Mouse (Mus musculus) embryonic fibroblast, embryonic 13.5 days (primary cell): ENCODE measurements at regions not wholly inside any gene's neighbourhood (a gene's known extent, or its start where the extent isn't known, plus 50 kb on each side); places are given as distances from the start of the nearest gene placed in this dataset.

Experiments
- CTCF ChIP-seq: IDR thresholded peaks from 2 replicates; pipeline ENCODE4 v1.5.1; 2011; ENCODE audit warnings: mild to moderate bottlenecking, control low read depth, low read length, moderate library complexity, borderline replicate concordance; ENCODE audit not compliant: insufficient read depth
- POLR2A ChIP-seq: IDR thresholded peaks from 2 replicates; pipeline ENCODE4 v1.6.1; 2011; ENCODE audit warnings: low read depth, mild to moderate bottlenecking, control low read depth, low read length, moderate library complexity

DNA sequence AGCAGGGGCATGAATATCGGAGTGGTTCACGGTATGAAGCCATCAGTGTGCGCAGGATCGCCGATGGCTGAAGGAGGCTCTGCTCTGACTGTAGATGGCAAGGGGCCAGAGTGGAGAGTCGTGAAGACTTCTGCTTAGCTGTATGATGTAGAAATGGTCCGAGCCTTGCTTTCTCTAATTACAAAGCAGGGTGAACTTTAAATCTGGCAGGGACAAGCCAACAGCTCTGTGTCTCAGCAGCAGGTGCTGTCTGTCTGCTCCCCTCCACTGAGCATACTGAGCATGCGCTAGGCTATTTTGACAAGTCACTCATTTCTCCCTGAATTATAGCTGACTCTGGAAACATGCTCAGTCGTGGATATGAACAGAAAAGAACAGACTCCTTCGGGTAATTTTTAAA lies 137.3 kb downstream of the Cog6 start:
- no peak for TF ChIP-seq POLR2A
- TF ChIP-seq CTCF = no peak
